Mouse (Mus musculus) embryonic facial prominence, embryonic 14.5 days (tissue): ENCODE results near the gene Pdk2. TPM values are rescaled to one million over a fixed set of nuclear protein-coding genes. Genes with fewer than 3 reads are reported as not detected.

Experiments
- ATAC-seq: fragments of 200-750 bp; cut with Nextera tagmentation; 2 replicates; pipeline ENCODE4 v1.8.0; 2017; ENCODE audit warnings: low read depth, moderate number of reproducible peaks, moderate TSS enrichment
- DNase-seq: peaks from one replicate; pipeline ENCODE4 v3.0.0-alpha.2; 2015; ENCODE audit warnings: low spot score
- H3K27ac ChIP-seq: fragments of 300-500 bp; sonication (generic); replicated peaks from 2 replicates; pipeline ENCODE4 v1.5.1; 2014; ENCODE audit warnings: low read depth, mild to moderate bottlenecking, low read length, moderate library complexity
- H3K27me3 ChIP-seq: fragments of 300-500 bp; sonication (generic); replicated peaks from 2 replicates; pipeline ENCODE4 v1.6.1; 2014; ENCODE audit warnings: low read length; ENCODE audit not compliant: control insufficient read depth, insufficient read depth
- H3K36me3 ChIP-seq: fragments of 300-500 bp; sonication (generic); 2 replicates; pipeline ENCODE4 v1.6.1; 2014; ENCODE audit warnings: low read length, mixed read lengths; ENCODE audit not compliant: control insufficient read depth, insufficient read depth
- H3K4me1 ChIP-seq: fragments of 300-500 bp; sonication (generic); 2 replicates; pipeline ENCODE4 v1.6.1; 2014; ENCODE audit warnings: antibody characterized with exemption, low read length; ENCODE audit not compliant: control insufficient read depth, insufficient read depth
- H3K4me2 ChIP-seq: fragments of 300-500 bp; sonication (generic); 2 replicates; pipeline ENCODE4 v1.6.1; 2014; ENCODE audit warnings: low read depth, mild to moderate bottlenecking, low read length, moderate library complexity, mixed read lengths
- H3K4me3 ChIP-seq: fragments of 300-500 bp; sonication (generic); 2 replicates; pipeline ENCODE4 v1.5.1; 2014; ENCODE audit warnings: low read depth, mild to moderate bottlenecking, low read length
- H3K9ac ChIP-seq: fragments of 300-500 bp; sonication (generic); 2 replicates; pipeline ENCODE4 v1.6.1; 2014; ENCODE audit warnings: low read depth, mild to moderate bottlenecking, low read length, moderate library complexity, mixed read lengths
- H3K9me3 ChIP-seq: fragments of 300-500 bp; sonication (generic); 2 replicates; pipeline ENCODE4 v1.6.1; 2016; ENCODE audit warnings: low read length; ENCODE audit not compliant: control insufficient read depth
- WGBS: fragments of 180-500 bp; shearing (Covaris S2); extraction: QIAGEN DNeasy Blood & Tissue Kit; methylation state at CpG from one replicate; pipeline ENCODE4 v1.1.7; 2014; 5-methylcytosine and 5-hydroxymethylcytosine counted together
- polyA plus RNA-seq: library from polyadenylated mRNA; unstranded; fragments of >200 nt; fragmentation: Nextera tagmentation; extraction: Ambion mirVana; gene quantifications from 2 replicates; pipeline ENCODE4 v1.2.1, GENCODE M21; 2014

The Pdk2 gene
- polyA plus RNA-seq, 1 experiment from 2014 or later: 41.6 TPM

DNA sequence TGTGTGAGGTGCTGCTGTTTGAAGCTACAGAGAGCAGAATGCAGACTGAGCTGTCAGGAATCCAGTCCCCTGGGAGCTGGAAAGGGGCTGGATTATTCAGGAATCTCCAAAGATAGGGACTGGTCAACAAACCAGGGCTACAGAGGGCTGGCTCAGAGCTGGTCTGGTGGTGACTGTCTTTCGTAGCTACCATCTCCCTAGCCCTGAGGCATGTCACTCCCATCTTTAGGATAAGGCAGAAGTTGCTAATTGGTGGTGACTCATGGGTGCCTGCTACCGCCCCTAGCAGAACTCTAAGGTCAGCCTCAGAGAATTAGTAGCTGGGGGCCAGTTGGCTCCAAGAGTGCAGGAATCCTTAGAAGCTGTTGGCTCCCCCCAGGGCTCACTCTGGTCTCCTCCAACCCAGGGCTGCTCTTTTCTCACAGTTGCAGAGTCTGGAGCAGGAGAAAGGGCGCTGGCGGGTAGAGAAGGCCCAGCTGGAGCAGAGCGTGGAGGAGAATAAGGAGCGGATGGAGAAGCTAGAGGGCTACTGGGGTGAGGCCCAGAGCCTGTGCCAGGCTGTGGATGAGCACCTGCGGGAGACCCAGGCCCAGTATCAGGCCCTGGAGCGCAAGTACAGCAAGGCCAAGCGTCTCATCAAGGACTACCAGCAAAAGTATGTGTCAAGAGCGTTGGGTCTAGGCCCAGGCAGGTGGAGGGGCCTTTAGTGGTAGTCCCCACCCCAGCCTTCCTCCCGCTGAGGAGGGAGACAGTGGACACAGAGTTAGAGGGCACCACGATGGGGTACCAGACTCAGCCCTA, 36.8 kb downstream of the Pdk2 start:
- H3K9ac ChIP-seq: no peak overlapping the region
- H3K4me3 ChIP-seq: no peak overlapping the region
- 92% methylated on average over 12 of the region's 12 CpGs for WGBS
- ATAC-seq (no peak), DNase-seq (no peak)
- peaks cover 24% of the 10 kb centered on the region for H3K4me1 ChIP-seq
- no peak overlapping the region for H3K4me2 ChIP-seq
- no peak overlapping the region for H3K27ac ChIP-seq
- H3K9me3 ChIP-seq: no peaks in the 10 kb centered on the region
- peaks cover 65% of the 10 kb centered on the region for H3K36me3 ChIP-seq
- H3K27me3 ChIP-seq: no peaks in the 10 kb centered on the region

DNA sequence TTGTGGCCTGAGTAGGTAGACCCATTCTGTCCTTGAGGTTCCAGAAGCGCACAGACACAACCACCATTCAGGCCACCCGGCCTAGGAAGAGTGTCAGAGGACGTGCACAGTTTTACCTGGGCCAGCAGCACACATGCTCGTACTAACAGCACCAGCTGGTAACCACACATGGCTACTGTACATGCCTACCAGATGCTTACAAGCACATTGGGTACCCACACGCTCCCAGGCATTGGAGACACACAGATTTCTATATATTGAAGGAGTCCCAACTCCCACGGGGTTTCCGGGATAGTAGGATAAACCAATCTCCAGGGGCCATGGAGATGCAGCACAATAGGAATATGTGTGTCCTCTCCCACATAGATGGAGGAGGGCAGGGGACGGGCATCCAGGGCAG, 38.4 kb downstream of the Pdk2 start:
- WGBS: 93% methylated on average over 8 of the region's 8 CpGs
- no peak overlapping the region for H3K27ac ChIP-seq
- H3K9ac ChIP-seq: no peak overlapping the region
- DNase-seq: no peak
- no peak overlapping the region for H3K4me2 ChIP-seq
- no peaks in the 10 kb centered on the region for H3K27me3 ChIP-seq
- H3K4me1 ChIP-seq: peaks cover 14% of the 10 kb centered on the region
- H3K36me3 ChIP-seq: peaks cover 81% of the 10 kb centered on the region
- H3K4me3 ChIP-seq: no peak overlapping the region
- H3K9me3 ChIP-seq: no peaks in the 10 kb centered on the region
- ATAC-seq: no peak

DNA sequence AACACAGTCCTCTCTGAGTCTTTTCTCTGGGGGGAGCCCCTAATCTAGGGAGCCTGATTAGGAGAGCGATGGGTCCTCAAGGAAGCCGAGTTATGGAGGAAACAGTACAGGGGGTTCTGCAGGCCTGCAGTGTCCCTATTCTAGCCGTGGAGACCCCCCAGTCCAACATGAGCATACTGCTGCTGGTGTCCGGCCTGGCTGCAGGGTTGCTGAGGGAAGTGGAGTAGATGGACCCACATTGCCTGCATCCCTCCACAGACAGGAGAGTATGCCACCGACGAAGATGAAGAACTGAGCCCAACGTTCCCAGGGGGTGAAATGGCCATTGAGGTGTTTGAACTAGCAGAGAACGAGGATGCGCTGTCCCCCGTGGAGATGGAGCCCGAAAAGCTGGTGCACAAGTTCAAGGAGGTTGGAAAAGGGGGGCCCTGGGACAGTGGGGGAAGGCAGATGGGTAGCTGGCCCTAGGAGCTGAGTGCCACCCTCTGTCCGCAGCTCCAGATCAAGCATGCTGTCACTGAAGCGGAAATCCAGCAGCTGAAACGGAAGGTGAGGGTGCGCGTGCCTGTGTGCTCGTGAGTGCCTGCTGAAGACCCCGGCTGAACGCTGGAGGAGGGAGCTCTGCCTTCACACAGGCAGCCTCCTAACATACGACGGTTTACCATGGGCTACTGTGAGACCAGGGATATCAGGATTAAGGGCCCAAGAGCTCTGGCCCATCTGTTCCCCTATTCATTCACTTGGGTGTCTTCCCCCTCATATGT, 39.4 kb downstream of the Pdk2 start:
- 88% methylated on average over 21 of the region's 21 CpGs for WGBS
- H3K4me1 ChIP-seq: peaks cover 5% of the 10 kb centered on the region; the same call in 1 of the 2 replicates
- H3K27me3 ChIP-seq: no peaks in the 10 kb centered on the region
- no peak overlapping the region for H3K27ac ChIP-seq
- H3K9ac ChIP-seq: no peak overlapping the region
- no peak overlapping the region for H3K4me2 ChIP-seq
- no peaks in the 10 kb centered on the region for H3K9me3 ChIP-seq
- peaks cover 90% of the 10 kb centered on the region for H3K36me3 ChIP-seq
- DNase-seq (no peak), ATAC-seq (no peak)
- no peak overlapping the region for H3K4me3 ChIP-seq

DNA sequence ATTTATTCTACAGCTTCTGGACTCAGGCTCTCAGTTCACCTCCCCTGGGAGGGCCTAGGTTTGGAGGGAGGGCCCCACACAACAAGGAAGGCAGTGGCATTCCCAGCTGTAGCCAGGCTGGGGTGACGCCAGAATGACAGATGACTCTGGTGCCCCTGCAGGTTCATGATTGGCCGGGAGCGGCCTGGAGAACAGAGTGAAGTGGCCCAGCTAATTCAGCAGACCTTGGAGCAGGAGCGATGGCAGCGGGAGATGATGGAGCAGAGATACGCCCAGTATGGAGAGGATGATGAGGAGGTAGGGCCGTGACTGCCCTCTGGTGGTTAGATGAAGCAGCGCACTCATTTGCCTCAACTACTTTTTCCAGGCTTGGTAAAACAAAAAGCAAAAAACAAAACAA, 40.1 kb downstream of the Pdk2 start:
- 4% methylated on average over 8 of the region's 8 CpGs for WGBS
- Histone ChIP-seq H3K27me3 (no peaks in the 10 kb centered on the region), H3K4me3 (no peak overlapping the region), H3K9ac (no peak overlapping the region), H3K4me2 (no peak overlapping the region), H3K36me3 (peaks cover 97% of the 10 kb centered on the region), H3K27ac (0 out of 2 replicates have a peak overlapping the region, but pooled peaks have one; percentile 16), H3K9me3 (no peaks in the 10 kb centered on the region), H3K4me1 (peaks cover 2% of the 10 kb centered on the region; the same call in 1 of the 2 replicates)
- peak; percentile 50; the same call in 1 of the 2 replicates for ATAC-seq
- peak; percentile 85 for DNase-seq

DNA sequence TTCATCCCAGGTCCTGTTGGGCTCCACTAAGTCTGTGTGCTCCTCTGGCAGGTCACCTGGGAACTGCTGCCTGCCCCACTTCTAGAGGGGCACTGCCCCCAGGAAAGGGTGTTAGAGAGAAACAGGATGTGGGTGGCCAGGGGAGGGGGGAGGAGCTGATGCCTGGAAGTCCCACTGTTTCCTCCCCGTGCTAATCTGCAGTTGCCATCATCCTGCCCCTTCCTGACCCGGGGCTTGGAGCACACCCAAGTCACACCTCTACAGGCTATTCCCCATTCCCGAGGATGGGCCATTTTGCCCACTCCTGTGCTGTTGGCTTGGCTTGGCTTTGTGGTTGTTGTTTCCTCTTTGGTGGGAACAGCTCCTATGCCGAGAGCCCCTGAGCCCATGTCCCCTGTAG, 40.6 kb downstream of the Pdk2 start:
- no peak overlapping the region for H3K4me2 ChIP-seq
- H3K27ac ChIP-seq: 0 out of 2 replicates have a peak overlapping the region, but pooled peaks have one; percentile 16
- WGBS: 39% methylated on average over 4 of the region's 4 CpGs
- no peak overlapping the region for H3K4me3 ChIP-seq
- ATAC-seq (no peak), DNase-seq (no peak)
- no peak overlapping the region for H3K9ac ChIP-seq
- no peaks in the 10 kb centered on the region for H3K27me3 ChIP-seq
- peaks cover 94% of the 10 kb centered on the region for H3K36me3 ChIP-seq
- H3K4me1 ChIP-seq: peaks cover 3% of the 10 kb centered on the region
- no peaks in the 10 kb centered on the region for H3K9me3 ChIP-seq

DNA sequence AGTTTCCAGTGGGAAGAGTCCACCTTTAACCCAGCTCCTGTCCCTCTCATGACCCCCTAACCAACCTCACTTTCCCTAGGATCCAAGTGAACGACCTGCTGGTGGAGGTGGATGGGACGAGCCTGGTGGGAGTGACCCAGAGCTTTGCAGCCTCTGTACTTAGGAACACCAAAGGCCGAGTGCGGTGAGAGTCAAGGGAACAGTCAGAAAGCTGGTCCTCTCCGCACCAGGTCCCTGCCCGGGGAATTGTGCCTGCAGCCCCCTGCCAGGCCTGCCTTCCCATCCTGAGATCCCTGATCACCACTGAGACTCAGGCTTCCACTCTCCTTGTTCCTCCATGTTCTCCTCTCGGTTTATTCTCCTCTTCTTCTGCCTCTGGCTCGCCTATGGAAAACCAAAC, 41.0 kb downstream of the Pdk2 start:
- Histone ChIP-seq H3K9ac (no peak overlapping the region), H3K9me3 (no peaks in the 10 kb centered on the region), H3K27ac (0 out of 2 replicates have a peak overlapping the region, but pooled peaks have one; percentile 16), H3K4me3 (no peak overlapping the region), H3K4me2 (no peak overlapping the region), H3K36me3 (peaks cover 89% of the 10 kb centered on the region), H3K27me3 (no peaks in the 10 kb centered on the region), H3K4me1 (peaks cover 7% of the 10 kb centered on the region)
- DNase-seq (no peak), ATAC-seq (no peak)
- 76% methylated on average over 8 of the region's 8 CpGs for WGBS

DNA sequence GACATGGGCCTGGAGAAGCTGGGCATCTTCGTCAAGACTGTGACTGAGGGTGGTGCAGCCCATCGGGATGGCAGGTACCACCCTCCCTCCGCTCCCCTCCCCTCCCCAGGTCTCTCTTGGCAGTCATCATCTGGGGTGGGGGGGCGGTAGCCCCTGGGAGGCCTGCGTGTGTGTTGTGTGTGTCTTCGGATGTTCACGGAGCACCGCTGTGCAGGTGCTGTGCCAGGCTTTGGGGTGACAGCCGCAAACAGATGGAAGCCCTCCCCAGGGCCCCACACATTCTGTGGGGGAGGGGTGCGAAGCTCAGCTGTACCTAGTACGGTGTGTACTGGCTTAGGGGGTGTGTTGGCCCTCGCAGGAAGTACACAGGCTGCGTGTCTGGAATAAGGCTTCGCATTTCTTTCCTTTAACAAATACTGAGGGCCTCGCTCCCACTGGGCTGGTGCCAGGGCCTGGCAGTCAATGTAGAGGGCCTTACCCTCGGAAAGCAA, 43.1 kb downstream of the Pdk2 start:
- Histone ChIP-seq H3K9ac (no peak overlapping the region), H3K4me1 (peaks cover 28% of the 10 kb centered on the region)

DNA sequence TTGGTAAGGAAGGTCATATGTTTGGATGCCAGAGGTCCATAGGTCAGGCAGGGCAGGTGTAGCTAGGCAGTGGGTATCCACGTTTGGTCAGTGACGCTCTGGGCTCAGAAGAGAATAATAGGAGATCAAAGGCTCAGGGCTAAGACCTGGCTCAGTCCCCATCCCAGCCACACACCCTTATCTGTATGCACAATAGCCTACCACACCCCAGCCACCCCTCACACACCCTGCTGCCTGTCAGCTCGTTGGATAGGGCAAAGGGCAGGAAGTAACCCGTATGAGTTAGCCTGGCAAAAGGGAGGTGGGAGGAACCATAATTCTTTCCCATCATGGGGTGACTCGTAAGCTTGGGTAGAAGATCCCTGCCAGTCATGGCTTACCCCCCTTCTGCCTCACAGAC, 43.6 kb downstream of the Pdk2 start:
- H3K36me3 ChIP-seq: peaks cover 64% of the 10 kb centered on the region
- peaks cover 29% of the 10 kb centered on the region for H3K4me1 ChIP-seq
- H3K9ac ChIP-seq: no peak overlapping the region
- WGBS: 80% methylated on average over 5 of the region's 5 CpGs
- no peaks in the 10 kb centered on the region for H3K9me3 ChIP-seq
- no peak overlapping the region for H3K4me3 ChIP-seq
- H3K27ac ChIP-seq: no peak overlapping the region
- no peak for ATAC-seq
- H3K27me3 ChIP-seq: no peaks in the 10 kb centered on the region
- H3K4me2 ChIP-seq: no peak overlapping the region
- no peak for DNase-seq

More for the DNA sequence above, 43.1 kb downstream of the Pdk2 start:
- H3K36me3 ChIP-seq: peaks cover 69% of the 10 kb centered on the region
- no peak overlapping the region for H3K4me2 ChIP-seq
- H3K27me3 ChIP-seq: no peaks in the 10 kb centered on the region
- WGBS: 83% methylated on average over 14 of the region's 16 CpGs
- no peak overlapping the region for H3K4me3 ChIP-seq
- H3K9me3 ChIP-seq: no peaks in the 10 kb centered on the region
- ATAC-seq (0 out of 2 replicates have a peak, but pooled peaks have one; percentile 7), DNase-seq (no peak)
- H3K27ac ChIP-seq: no peak overlapping the region
